Mouse (Mus musculus): ENCODE results near the gene Foxn1. TPM values are rescaled to one million over a fixed set of nuclear protein-coding genes. Genes with fewer than 3 reads are reported as not detected.

Gene Foxn1
- polyA plus RNA-seq (2017; shearing (Covaris generic)) = not detected

GRCm38 (mm10) chr11:78386508-78387043 lies at the start of gene Foxn1:
Foxn1 (minus strand) TSS chr11:78386558.

DNA sequence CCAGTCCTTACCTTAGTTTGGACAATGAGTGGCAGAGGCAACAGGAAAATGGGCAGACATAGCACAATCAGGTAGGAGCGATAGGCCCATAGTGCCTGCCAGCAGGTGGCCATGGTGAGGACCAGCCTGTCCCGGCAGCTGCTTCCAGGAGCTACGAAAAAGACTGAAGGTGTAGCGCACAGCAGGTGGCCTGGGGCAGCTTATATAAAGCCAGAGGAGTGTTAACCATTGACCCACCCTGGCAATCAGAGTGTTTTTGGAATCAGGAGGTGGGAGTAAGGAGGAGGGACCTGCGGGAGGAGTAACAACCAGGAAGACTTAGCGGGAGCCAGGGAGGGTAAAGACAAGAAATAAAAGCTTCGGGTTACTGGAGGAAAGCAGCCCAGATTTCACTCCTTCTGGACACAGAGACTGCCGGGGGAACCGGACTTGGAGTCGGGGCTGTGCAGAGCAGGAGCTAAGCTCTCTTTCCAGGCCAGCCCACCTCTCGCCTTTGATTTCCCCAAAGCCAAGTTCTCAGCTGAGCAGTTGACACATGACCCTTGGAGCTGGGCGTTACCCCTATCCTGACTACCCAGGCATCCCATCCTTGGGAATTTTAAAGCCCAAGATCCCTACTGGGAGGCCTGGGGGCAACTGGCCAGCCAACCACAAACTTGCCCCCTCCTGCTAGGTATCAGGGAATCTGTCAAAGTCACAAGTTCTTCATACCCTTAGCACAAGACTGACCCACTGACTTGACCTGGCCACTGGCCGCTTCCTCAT lies 35.9 kb upstream of the Foxn1 start, which contains the start of gene Slc13a2:
TSS of gene Slc13a2 (minus strand) at position 163 of the 765 bp plus-strand sequence.

DNA sequence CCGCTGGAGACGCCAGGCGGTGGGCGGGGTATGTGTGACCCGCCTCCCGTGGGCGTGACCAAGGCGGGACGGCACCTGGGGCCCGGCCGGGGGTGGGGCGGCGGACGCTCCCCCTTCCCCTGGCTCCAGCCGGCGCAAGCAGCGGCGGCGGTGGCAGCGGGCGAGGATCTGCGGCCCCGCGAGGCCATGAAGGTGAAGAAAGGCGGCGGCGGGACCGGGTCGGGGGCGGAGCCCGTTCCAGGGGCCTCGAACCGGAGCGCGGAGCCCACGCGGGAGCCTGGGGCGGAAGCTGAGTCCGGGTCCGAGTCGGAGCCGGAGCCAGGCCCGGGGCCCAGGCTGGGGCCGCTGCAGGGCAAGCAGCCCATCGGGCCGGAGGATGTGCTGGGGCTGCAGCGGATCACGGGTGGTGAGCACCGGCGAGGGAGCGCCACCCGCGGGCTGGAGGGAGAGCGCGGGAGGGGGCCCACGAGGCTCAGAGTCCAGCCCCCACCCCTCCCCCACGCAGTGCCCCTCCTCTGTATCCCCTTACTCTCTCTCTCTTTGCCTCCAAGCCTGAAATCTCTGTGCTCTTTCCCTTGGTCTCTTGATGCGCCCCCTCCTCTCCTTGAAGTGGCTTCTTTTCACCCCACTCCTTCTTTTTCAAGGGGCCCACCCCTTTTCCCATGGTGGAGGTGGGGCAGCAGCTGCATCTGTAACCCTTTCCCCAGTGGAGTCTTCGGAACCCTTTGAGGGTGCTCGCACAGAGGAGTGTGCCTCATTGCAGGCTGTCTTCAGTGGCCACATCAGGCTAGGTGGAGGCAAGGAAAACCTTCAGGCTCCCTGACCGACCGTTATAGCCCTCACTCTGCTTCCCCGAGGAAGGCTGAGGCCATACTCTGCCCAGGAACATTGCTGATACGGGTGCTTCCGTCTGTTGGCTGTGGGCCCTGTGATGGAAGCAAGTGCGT lies 42.7 kb downstream of the Foxn1 start, which contains the start of gene Unc119:
TSS of gene Unc119 (plus strand) at position 102 of the 947 bp plus-strand sequence.

DNA sequence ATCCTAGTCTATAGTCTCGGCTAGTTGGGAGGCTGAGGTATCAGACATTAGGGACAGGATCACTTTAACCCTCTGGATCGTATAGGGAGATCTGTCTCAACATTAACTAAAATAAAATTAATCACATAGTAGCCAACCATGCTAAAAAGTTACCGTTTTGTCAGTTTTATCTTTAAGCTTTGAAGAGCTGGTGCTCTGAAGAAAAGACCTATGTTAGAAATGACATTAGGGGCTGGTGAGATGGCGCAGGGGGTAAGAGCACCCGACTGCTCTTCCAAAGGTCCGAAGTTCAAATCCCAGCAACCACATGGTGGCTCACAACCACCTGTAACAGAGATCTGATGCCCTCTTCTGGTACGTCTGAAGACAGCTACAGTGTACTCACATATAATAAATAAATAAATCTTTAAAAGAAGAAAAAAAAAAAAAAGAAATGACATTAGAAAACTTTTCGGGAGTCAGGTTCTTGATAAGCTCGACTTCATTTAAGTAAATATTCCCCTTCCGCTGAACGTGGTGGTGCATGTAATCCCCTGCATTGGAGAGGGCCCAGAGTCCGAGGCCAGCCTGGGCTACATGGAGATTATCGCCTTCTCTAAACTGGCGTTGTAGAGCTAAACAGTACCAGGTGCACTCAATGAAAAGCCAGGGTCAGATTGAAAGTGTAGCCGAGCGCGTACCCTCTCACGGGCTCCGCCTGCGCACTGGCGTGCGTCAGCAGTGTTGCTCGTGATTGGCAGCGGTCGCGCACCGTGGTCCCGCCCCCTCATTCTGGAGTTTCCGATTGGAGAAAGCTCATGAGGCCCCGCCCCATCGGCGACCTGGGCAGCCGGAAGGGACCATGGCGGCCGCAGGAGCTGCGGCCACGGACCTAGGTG lies 58.5 kb downstream of the Foxn1 start, which contains the start of gene Pigs:
TSS of gene Pigs (plus strand) at position 782 of the 878 bp plus-strand sequence.

GRCm38 (mm10) chr11:78322860-78323259 lies 63.5 kb downstream of the Foxn1 start, which contains the start of gene Aldoc:
Aldoc (plus strand) TSS chr11:78322968.

Other genes starting within 250 kb of the Foxn1 start
- gene Traf4, start 221.0 kb downstream of the Foxn1 start, polyA plus RNA-seq (2017; shearing (Covaris generic)) = 4.5 TPM
- 17.1 TPM for gene Nek8, start 209.9 kb downstream of the Foxn1 start, polyA plus RNA-seq (2017; shearing (Covaris generic))
- 3.4 TPM for gene Tlcd1, start 209.8 kb downstream of the Foxn1 start, polyA plus RNA-seq (2017; shearing (Covaris generic))
- gene Rpl23a, start 203.0 kb downstream of the Foxn1 start, polyA plus RNA-seq (2017; shearing (Covaris generic)) = 1,923 TPM
- gene Rab34, start 198.1 kb downstream of the Foxn1 start, polyA plus RNA-seq (2017; shearing (Covaris generic)) = not detected
- gene Proca1, start 193.2 kb downstream of the Foxn1 start, polyA plus RNA-seq (2017; shearing (Covaris generic)) = 1.3 TPM
- gene Sdf2, start 140.8 kb downstream of the Foxn1 start, polyA plus RNA-seq (2017; shearing (Covaris generic)) = 106 TPM
- 52.2 TPM for gene Supt6, start 140.6 kb downstream of the Foxn1 start, polyA plus RNA-seq (2017; shearing (Covaris generic))
- 74.7 TPM for gene 2610507B11Rik, start 124.8 kb downstream of the Foxn1 start, polyA plus RNA-seq (2017; shearing (Covaris generic))
- 0.38 TPM for gene BC030499, start 95.7 kb downstream of the Foxn1 start, polyA plus RNA-seq (2017; shearing (Covaris generic))
- 2.2 TPM for gene Spag5, start 85.0 kb downstream of the Foxn1 start, polyA plus RNA-seq (2017; shearing (Covaris generic))
- gene Aldoc, start 63.6 kb downstream of the Foxn1 start, polyA plus RNA-seq (2017; shearing (Covaris generic)) = 14.5 TPM
- 136 TPM for gene Pigs, start 58.1 kb downstream of the Foxn1 start, polyA plus RNA-seq (2017; shearing (Covaris generic))
- gene Unc119, start 43.1 kb downstream of the Foxn1 start, polyA plus RNA-seq (2017; shearing (Covaris generic)) = 18.6 TPM
- not detected for gene Slc13a2, start 35.7 kb upstream of the Foxn1 start, polyA plus RNA-seq (2017; shearing (Covaris generic))
- gene Slc46a1, start 79.1 kb upstream of the Foxn1 start, polyA plus RNA-seq (2017; shearing (Covaris generic)) = 1.8 TPM
- 0.77 TPM for gene Sarm1, start 111.2 kb upstream of the Foxn1 start, polyA plus RNA-seq (2017; shearing (Covaris generic))
- not detected for gene Vtn, start 112.5 kb upstream of the Foxn1 start, polyA plus RNA-seq (2017; shearing (Covaris generic))
- gene Sebox, start 116.9 kb upstream of the Foxn1 start, polyA plus RNA-seq (2017; shearing (Covaris generic)) = not detected
- gene Tmem199, start 125.6 kb upstream of the Foxn1 start, polyA plus RNA-seq (2017; shearing (Covaris generic)) = 55.4 TPM
- 26.9 TPM for gene Poldip2, start 125.6 kb upstream of the Foxn1 start, polyA plus RNA-seq (2017; shearing (Covaris generic))
- 23.0 TPM for gene Tnfaip1, start 149.8 kb upstream of the Foxn1 start, polyA plus RNA-seq (2017; shearing (Covaris generic))
- 130 TPM for gene Ift20, start 149.8 kb upstream of the Foxn1 start, polyA plus RNA-seq (2017; shearing (Covaris generic))
- gene Tmem97, start 164.2 kb upstream of the Foxn1 start, polyA plus RNA-seq (2017; shearing (Covaris generic)) = 17.2 TPM

Data from CD4-positive, CD25-positive, alpha-beta regulatory T cell, adult 9 weeks (primary cell).